Mouse (Mus musculus): Measurements from ENCODE around the gene Prr5. TPM values are rescaled to one million over a fixed set of nuclear protein-coding genes. Genes with fewer than 3 reads are reported as not detected.

Prr5 gene
- polyA plus RNA-seq (2015; fragmentation: Nextera tagmentation; extraction: Ambion mirVana): 15.2 and 19.0 TPM in 2 replicates

DNA sequence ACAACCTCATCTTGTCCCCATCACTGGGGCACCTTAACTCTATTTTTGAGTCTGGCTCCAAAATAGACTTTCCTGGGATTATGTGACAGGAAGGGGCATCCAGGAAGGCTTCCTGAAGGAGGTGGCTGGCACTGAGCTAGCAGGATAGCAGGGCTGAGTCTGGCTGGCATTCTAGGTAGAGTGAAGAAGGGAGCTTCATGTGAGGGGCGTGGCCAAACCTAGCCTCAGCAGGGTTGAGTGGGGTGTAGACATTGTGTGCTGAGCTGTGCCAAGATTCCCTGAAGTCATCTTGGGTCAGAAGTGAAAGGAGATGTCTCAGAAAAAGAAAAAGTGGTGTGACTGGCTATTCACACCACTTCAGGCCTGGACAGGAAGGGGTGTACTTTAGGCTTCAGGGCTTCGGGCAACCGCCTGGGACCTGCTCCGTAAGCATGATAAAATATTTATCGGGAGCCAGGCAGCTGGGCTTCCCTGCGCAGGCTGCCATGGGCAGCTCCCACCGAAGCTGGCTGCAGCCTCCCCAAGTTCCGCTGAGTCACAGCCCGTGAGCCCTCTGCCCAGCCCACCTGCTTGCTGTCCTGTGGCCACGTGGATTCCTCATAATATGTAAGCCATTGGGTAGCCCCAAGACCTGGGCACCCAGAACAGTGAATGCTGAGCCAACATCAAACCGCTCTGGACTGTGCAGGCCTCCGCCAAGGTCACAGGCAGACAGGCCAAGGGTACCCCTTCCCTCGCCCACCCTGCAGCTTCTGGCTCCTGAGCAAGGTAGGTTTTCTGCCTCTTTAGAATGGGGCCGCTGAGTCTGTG lies at the start of gene Prr5:
Gene Prr5, plus strand, starts transcription at position 683 of the 810 bp plus-strand sequence.

DNA sequence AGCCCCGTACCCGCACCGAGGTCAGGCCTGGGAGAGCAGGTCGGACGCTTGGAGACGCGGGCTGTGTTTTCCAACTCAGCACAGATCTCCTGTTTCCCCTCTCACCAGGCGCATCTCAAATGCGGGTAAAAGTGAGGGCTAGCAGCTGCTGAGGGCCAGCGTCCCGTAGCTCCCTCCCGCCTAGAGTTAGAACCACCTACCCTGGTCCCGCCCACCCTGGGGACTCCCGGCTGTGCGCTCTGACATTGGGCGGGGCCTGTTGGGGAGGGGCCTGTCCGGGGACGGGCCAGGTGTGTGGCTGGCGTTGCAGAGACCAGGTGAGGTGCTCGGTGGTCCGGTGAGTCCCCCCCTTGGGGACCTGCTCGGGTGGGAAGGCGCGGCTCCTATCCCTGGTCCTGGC lies 50.4 kb downstream of the Prr5 start, which contains the start of gene Arhgap8:
Gene Arhgap8, plus strand, starts transcription at position 262 of the 400 bp plus-strand sequence.

Other genes starting within 250 kb of the Prr5 start
- 12.1 and 12.5 TPM in 2 replicates for gene Shisal1, start 222.5 kb upstream of the Prr5 start, polyA plus RNA-seq (2015; fragmentation: Nextera tagmentation; extraction: Ambion mirVana)
- 6.4 and 7.7 TPM in 2 replicates for gene Rtl6, start 111.8 kb upstream of the Prr5 start, polyA plus RNA-seq (2015; fragmentation: Nextera tagmentation; extraction: Ambion mirVana)
- 5.7 and 5.9 TPM in 2 replicates for gene Arhgap8, start 50.4 kb downstream of the Prr5 start, polyA plus RNA-seq (2015; fragmentation: Nextera tagmentation; extraction: Ambion mirVana)
- gene Phf21b, start 186.4 kb downstream of the Prr5 start, polyA plus RNA-seq (2015; fragmentation: Nextera tagmentation; extraction: Ambion mirVana): 0.05 TPM in 1 of 2 replicates, not detected in the other